7 mouse cellular contexts compared by ENCODE assay signal in the genomic region with DNA sequence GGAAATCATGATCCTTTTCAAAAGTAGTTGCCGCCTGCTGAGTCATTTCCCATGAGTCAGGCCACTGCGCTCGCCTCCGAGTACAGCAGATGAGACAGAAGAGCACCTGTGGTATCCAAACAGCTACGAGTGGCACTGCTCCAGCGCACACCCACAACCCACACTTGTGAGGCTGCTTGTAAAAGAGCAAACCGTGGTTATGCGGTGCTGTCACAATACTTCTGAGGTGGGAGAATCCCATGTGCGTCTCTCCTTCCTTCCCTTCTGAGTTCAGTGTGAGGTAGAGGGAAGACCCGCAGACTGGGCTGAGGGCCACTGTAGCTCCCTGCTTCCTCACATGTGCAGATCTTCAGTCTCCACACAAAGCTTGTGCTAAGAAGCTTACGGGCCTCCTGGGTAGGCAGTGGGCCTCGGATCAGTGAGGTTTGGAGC. TPM values are rescaled to one million over a fixed set of nuclear protein-coding genes. Genes with fewer than 3 reads are reported as not detected.
A peak's percentile ranks its signal among the peaks of the same experiment; 100 is the strongest.
DNase-seq lines count a peak whose midpoint lies in the region; ATAC-seq and TF ChIP-seq lines count a peak whose summit lies in the region.

A gene (minus strand): TSS at position 360 of the 432 bp plus-strand sequence.

- DNase-seq in NIH3T3 (ENCODE audit: low read depth) = peak; percentile 69
- no peak for DNase-seq in midbrain, postnatal 0 days (ENCODE audit: low spot score)
- DNase-seq in testis, postnatal 14 days (ENCODE audit: low spot score) = no peak
- no peak for DNase-seq in kidney, adult 9 months
- no peak for DNase-seq in urinary bladder, adult 2 months (ENCODE audit: low spot score)

- WGBS in midbrain, postnatal 0 days = 23% methylated on average over 12 of the region's 12 CpGs

- H3K4me2 ChIP-seq in midbrain, postnatal 0 days (ENCODE audit: low read depth, low read length, poor library complexity, severe bottlenecking) = no peak within 1 kb of the TSS

- peaks cover 47% of the 10 kb centered on the region for H3K36me3 ChIP-seq in E14TG2a.4 (ENCODE audit: insufficient read depth, low read length)
- H3K36me3 ChIP-seq in midbrain, postnatal 0 days (ENCODE audit: insufficient read depth, low read length) = peaks cover 26% of the 10 kb centered on the region

- H3K27ac ChIP-seq in midbrain, postnatal 0 days (ENCODE audit: low read depth, low read length) = 0 out of 2 replicates have a peak within 1 kb of the TSS, but pooled peaks have one; percentile 28

- no peaks in the 10 kb centered on the region for H3K27me3 ChIP-seq in E14TG2a.4 (ENCODE audit: insufficient read depth, low read length)
- no peaks in the 10 kb centered on the region for H3K27me3 ChIP-seq in midbrain, postnatal 0 days (ENCODE audit: insufficient read depth, low read length)

- ATAC-seq in inflammation-experienced regulatory T-cells, adult 6 months = peak; percentile 56
- ATAC-seq in midbrain, postnatal 0 days (ENCODE audit: low FRiP score) = peak; percentile 21; the same call in 1 of the 2 replicates

- no peak within 1 kb of the TSS for H3K9ac ChIP-seq in midbrain, postnatal 0 days (replicated peaks; ENCODE audit: low read length, poor library complexity, severe bottlenecking)

- H3K9me3 ChIP-seq in E14TG2a.4 (ENCODE audit: low read length) = no peaks in the 10 kb centered on the region
- H3K9me3 ChIP-seq in midbrain, postnatal 0 days (ENCODE audit: low read length) = no peaks in the 10 kb centered on the region

- no peak for TF ChIP-seq CTCF in E14TG2a.4 (conservative IDR thresholded peaks at IDR 0.05; ENCODE audit: low read length)
- no peak for TF ChIP-seq CTCF in midbrain, postnatal 0 days (IDR thresholded peaks at IDR 0.05)

- H3K4me1 ChIP-seq in E14TG2a.4 (replicated peaks; ENCODE audit: low read depth, low read length) = peaks cover 12% of the 10 kb centered on the region
- H3K4me1 ChIP-seq in midbrain, postnatal 0 days (ENCODE audit: insufficient read depth, low read length) = no peaks in the 10 kb centered on the region

- peak within 1 kb of the TSS; percentile 29; the same call in 1 of the 2 replicates for H3K4me3 ChIP-seq in E14TG2a.4 (replicated peaks; ENCODE audit: low read length)
- no peak within 1 kb of the TSS for H3K4me3 ChIP-seq in midbrain, postnatal 0 days (ENCODE audit: low read depth, low read length)

RNA-seq across cellular contexts. Expression of the gene that starts here (rescaled TPM):
- polyA plus RNA-seq in inflammation-experienced regulatory T-cells, adult 6 months (2017; shearing (Covaris generic)) = under 1 TPM; 0.20 to 0.44 (median 0.35) TPM
- 2.6 and 4.4 TPM in 2 replicates for total RNA-seq in midbrain, postnatal 0 days (2014; rRNA removed)
- 0.58 and 0.64 TPM in 2 replicates for polyA plus RNA-seq in midbrain, postnatal 0 days (2015; fragmentation: Nextera tagmentation; extraction: Ambion mirVana)
- 0.74 and 0.95 TPM in 2 replicates for polyA plus RNA-seq in urinary bladder, adult 2 months (2012; rRNA removed)

Comparison
In these comparisons a context has a peak if more than half of its experiments do, and no peak if none do; other contexts are left out.
1. Peak in ATAC-seq in inflammation-experienced regulatory T-cells, adult 6 months; RNA of the gene not detected or under 1 TPM.